In the genomic region with DNA sequence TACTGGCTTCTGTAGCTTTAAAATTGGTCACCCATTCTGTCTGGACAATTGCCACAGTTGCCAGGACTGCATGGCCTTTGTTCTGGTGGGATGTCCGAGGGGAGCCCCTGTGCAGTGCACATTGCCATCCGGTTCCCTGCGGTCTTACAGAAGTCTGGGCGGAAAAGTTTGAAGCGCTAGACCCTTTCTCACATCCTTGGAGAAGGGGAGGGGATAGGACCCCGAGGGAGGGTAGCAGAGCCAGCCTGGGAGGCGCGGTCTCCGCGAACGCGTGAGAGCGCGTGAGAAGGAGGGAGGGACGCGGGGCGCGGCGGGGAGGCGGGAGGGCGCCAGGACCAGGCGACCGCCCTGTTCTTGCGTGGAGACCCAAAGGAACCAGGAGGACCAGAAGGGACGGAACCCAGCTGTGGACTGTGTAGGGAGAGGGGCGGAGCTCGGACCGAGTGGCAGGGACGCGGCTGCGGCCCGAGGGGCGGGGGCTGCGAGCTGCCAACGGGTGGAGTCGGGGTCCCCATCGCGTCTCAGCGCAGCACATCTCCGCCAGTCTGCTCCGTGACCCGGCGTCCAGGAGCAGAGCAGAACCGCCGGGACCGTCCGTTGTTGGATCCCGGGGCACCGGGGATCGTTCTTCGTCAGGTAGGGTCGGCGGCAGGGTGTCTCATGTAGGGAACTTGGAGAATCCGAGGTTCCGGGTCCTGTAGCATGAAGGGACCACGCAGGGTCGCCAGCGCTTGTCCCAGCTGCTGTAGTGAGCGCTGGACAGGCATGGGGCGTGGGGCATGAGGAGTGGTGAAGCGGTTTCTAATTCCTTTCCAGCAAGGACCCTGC, we compare ENCODE assay signal across 8 mouse cellular contexts. TPM values are rescaled to one million over a fixed set of nuclear protein-coding genes. Genes with fewer than 3 reads are reported as not detected.
DNase-seq lines count a peak whose midpoint lies in the region; ATAC-seq and TF ChIP-seq lines count a peak whose summit lies in the region.

TSS of gene Myo16 (plus strand) at position 301 of the 828 bp plus-strand sequence.

- H3K4me1 ChIP-seq in heart, embryonic 15.5 days (replicated peaks), result 0 out of 2 replicates have a peak, but pooled peaks cover 2% of the 10 kb centered on the region
- 0 out of 2 replicates have a peak, but pooled peaks cover 6% of the 10 kb centered on the region for H3K4me1 ChIP-seq in midbrain, postnatal 0 days (ENCODE audit: insufficient read depth, low read length)
- H3K4me1 ChIP-seq in thymus, adult 2 months (replicated peaks; ENCODE audit: control insufficient read depth, insufficient read depth, low read length), result no peaks in the 10 kb centered on the region

- H3K9me3 ChIP-seq in heart, embryonic 15.5 days (replicated peaks), result no peaks in the 10 kb centered on the region
- no peaks in the 10 kb centered on the region for H3K9me3 ChIP-seq in midbrain, postnatal 0 days (ENCODE audit: low read length)

- ATAC-seq in heart, embryonic 15.5 days (replicated peaks; ENCODE audit: insufficient number of reproducible peaks, insufficient read depth, low FRiP score, low read depth), result peak; percentile 64; the same call in 1 of the 2 replicates
- peak; percentile 87 for ATAC-seq in midbrain, postnatal 0 days (ENCODE audit: low FRiP score)

- peaks cover 35% of the 10 kb centered on the region for H3K27me3 ChIP-seq in heart, embryonic 15.5 days
- H3K27me3 ChIP-seq in midbrain, postnatal 0 days (ENCODE audit: insufficient read depth, low read length), result no peaks in the 10 kb centered on the region
- no peaks in the 10 kb centered on the region for H3K27me3 ChIP-seq in thymus, adult 2 months (ENCODE audit: control insufficient read depth, insufficient read depth, low read length)

- TF ChIP-seq CTCF in midbrain, postnatal 0 days (IDR thresholded peaks at IDR 0.05), result no peak
- no peak for TF ChIP-seq CTCF in thymus, adult 2 months (IDR thresholded peaks at IDR 0.05; ENCODE audit: borderline replicate concordance, control insufficient read depth, extremely low read depth, insufficient read depth, low read length, poor library complexity)

- H3K36me3 ChIP-seq in heart, embryonic 15.5 days, result no peaks in the 10 kb centered on the region
- no peaks in the 10 kb centered on the region for H3K36me3 ChIP-seq in midbrain, postnatal 0 days (ENCODE audit: insufficient read depth, low read length)
- H3K36me3 ChIP-seq in thymus, adult 2 months (ENCODE audit: control insufficient read depth, insufficient read depth, low read length), result no peaks in the 10 kb centered on the region

- no peak within 1 kb of the TSS for H3K27ac ChIP-seq in heart, embryonic 15.5 days
- 0 out of 2 replicates have a peak within 1 kb of the TSS, but pooled peaks have one; percentile 14 for H3K27ac ChIP-seq in midbrain, postnatal 0 days (ENCODE audit: low read depth, low read length)
- H3K27ac ChIP-seq in thymus, adult 2 months (ENCODE audit: control insufficient read depth, insufficient read depth, low read length), result no peak within 1 kb of the TSS

- no peak for TF ChIP-seq POLR2A in thymus, adult 2 months (IDR thresholded peaks at IDR 0.05; ENCODE audit: control insufficient read depth, extremely low read depth, insufficient read depth, low read length, poor library complexity)

- H3K9ac ChIP-seq in heart, embryonic 15.5 days, result peak within 1 kb of the TSS; percentile 50
- H3K9ac ChIP-seq in midbrain, postnatal 0 days (replicated peaks; ENCODE audit: low read length, poor library complexity, severe bottlenecking), result peak within 1 kb of the TSS; percentile 65

- peak; percentile 35 for DNase-seq in kidney, postnatal 10 days
- DNase-seq in kidney, adult 9 months, result no peak
- DNase-seq in embryo, embryonic 11 days, result peak; percentile 77
- DNase-seq in left cerebral cortex, postnatal 36 days (ENCODE audit: low spot score in 2 of 2), result peak; percentile 22 to 29
- DNase-seq in midbrain, postnatal 0 days (ENCODE audit: low spot score), result peak; percentile 86
- no peak for DNase-seq in urinary bladder, postnatal 14 days (ENCODE audit: low spot score)
- DNase-seq in thymus, adult 2 months, result no peak

- H3K4me2 ChIP-seq in heart, embryonic 15.5 days, result peak within 1 kb of the TSS; percentile 90
- peak within 1 kb of the TSS; percentile 71 for H3K4me2 ChIP-seq in midbrain, postnatal 0 days (ENCODE audit: low read depth, low read length, poor library complexity, severe bottlenecking)

- intact Hi-C loops in left cerebral cortex, postnatal 36 days (cut with DNase I), result loop anchor here (5.0 kb wide), 1 partner anchor 102 kb away; no protein-coding TSS in a partner anchor

- WGBS in heart, embryonic 15.5 days, result 1% methylated on average over 57 of the region's 61 CpGs
- under 1% methylated on average over 60 of the region's 61 CpGs for WGBS in midbrain, postnatal 0 days
- WGBS in thymus, adult 2 months, result 6% methylated on average over 61 of the region's 61 CpGs

- H3K4me3 ChIP-seq in heart, embryonic 15.5 days, result peak within 1 kb of the TSS; percentile 51
- peak within 1 kb of the TSS; percentile 73 for H3K4me3 ChIP-seq in midbrain, postnatal 0 days (ENCODE audit: low read depth, low read length)
- H3K4me3 ChIP-seq in thymus, adult 2 months (ENCODE audit: control insufficient read depth, insufficient read depth, low read length), result no peak within 1 kb of the TSS

RNA-seq across cellular contexts. Expression of gene Myo16, which starts in this region (rescaled TPM):
- polyA plus RNA-seq in heart, embryonic 15.5 days (2015; fragmentation: Nextera tagmentation; extraction: Ambion mirVana), result 0.25 and 0.35 TPM in 2 replicates
- total RNA-seq in left cerebral cortex, postnatal 36 days (2021), result 10 to 100 TPM; 31.3 to 39.1 TPM
- 59.9 and 62.6 TPM in 2 replicates for total RNA-seq in midbrain, postnatal 0 days (2014; rRNA removed)
- 5.8 and 7.7 TPM in 2 replicates for polyA plus RNA-seq in midbrain, postnatal 0 days (2015; fragmentation: Nextera tagmentation; extraction: Ambion mirVana)
- 0.61 and 0.66 TPM in 2 replicates for polyA plus RNA-seq in thymus, adult 2 months (2012; rRNA removed)

Comparison
In these comparisons a context has a peak if more than half of its experiments do, and no peak if none do; other contexts are left out.
1. DNase-seq: peak in kidney, postnatal 10 days (single experiment), embryo, embryonic 11 days (single experiment), left cerebral cortex, postnatal 36 days (2 of 2) and midbrain, postnatal 0 days (single experiment); none in kidney, adult 9 months (single experiment), urinary bladder, postnatal 14 days (single experiment) and thymus, adult 2 months (single experiment).
2. Peak in ATAC-seq, H3K4me3 ChIP-seq, H3K9ac ChIP-seq and H3K4me2 ChIP-seq in heart, embryonic 15.5 days; RNA of the gene not detected or under 1 TPM.